Mouse (Mus musculus): ENCODE results near the gene Mttp. TPM values are rescaled to one million over a fixed set of nuclear protein-coding genes. Genes with fewer than 3 reads are reported as not detected.

Mttp gene
- polyA plus RNA-seq, 1 experiment from 2014 or later = 45.0 TPM

- H3K27me3 ChIP-seq (replicated peaks; ENCODE audit: control insufficient read depth, insufficient read depth, low read length) = no peaks in the 10 kb centered on the region
- H3K9me3 ChIP-seq (ENCODE audit: control insufficient read depth, low read length) = no peaks in the 10 kb centered on the region
- H3K4me1 ChIP-seq (replicated peaks; ENCODE audit: control insufficient read depth, insufficient read depth, low read length) = no peaks in the 10 kb centered on the region
- no peak overlapping the region for H3K4me3 ChIP-seq (ENCODE audit: low read depth, low read length)
- WGBS = 84% methylated on average over 7 of the region's 7 CpGs
- no peak overlapping the region for H3K27ac ChIP-seq (ENCODE audit: low read depth, low read length)
- H3K4me2 ChIP-seq = no peak overlapping the region
- no peaks in the 10 kb centered on the region for H3K36me3 ChIP-seq (ENCODE audit: control insufficient read depth, insufficient read depth, low read length)
- no peak for DNase-seq (ENCODE audit: low spot score)
- H3K9ac ChIP-seq (ENCODE audit: low read depth, low read length) = no peak overlapping the region
- no peak for ATAC-seq (replicated peaks; ENCODE audit: low FRiP score)
Observed at GRCm38 (mm10) chr3:138043316-138043715, 101.5 kb downstream of the Mttp start.

- WGBS = 66% methylated on average over 3 of the region's 3 CpGs
- Histone ChIP-seq H3K4me3 (ENCODE audit: low read depth, low read length) (no peak overlapping the region), H3K27me3 (replicated peaks; ENCODE audit: control insufficient read depth, insufficient read depth, low read length) (no peaks in the 10 kb centered on the region), H3K9ac (ENCODE audit: low read depth, low read length) (no peak overlapping the region), H3K36me3 (ENCODE audit: control insufficient read depth, insufficient read depth, low read length) (no peaks in the 10 kb centered on the region), H3K4me2 (no peak overlapping the region), H3K4me1 (replicated peaks; ENCODE audit: control insufficient read depth, insufficient read depth, low read length) (no peaks in the 10 kb centered on the region), H3K27ac (ENCODE audit: low read depth, low read length) (no peak overlapping the region), H3K9me3 (ENCODE audit: control insufficient read depth, low read length) (no peaks in the 10 kb centered on the region)
- DNase-seq (ENCODE audit: low spot score) = no peak
- ATAC-seq (replicated peaks; ENCODE audit: low FRiP score) = no peak
Observed at GRCm38 (mm10) chr3:138041591-138042301, 103.0 kb downstream of the Mttp start.

GRCm38 (mm10) chr3:138040938-138041337 lies 103.8 kb downstream of the Mttp start:
- Histone ChIP-seq H3K27me3 (replicated peaks; ENCODE audit: control insufficient read depth, insufficient read depth, low read length) (no peaks in the 10 kb centered on the region), H3K9ac (ENCODE audit: low read depth, low read length) (no peak overlapping the region), H3K4me2 (no peak overlapping the region), H3K9me3 (ENCODE audit: control insufficient read depth, low read length) (no peaks in the 10 kb centered on the region), H3K4me1 (replicated peaks; ENCODE audit: control insufficient read depth, insufficient read depth, low read length) (no peaks in the 10 kb centered on the region), H3K4me3 (ENCODE audit: low read depth, low read length) (no peak overlapping the region), H3K36me3 (ENCODE audit: control insufficient read depth, insufficient read depth, low read length) (no peaks in the 10 kb centered on the region), H3K27ac (ENCODE audit: low read depth, low read length) (no peak overlapping the region)
- DNase-seq (ENCODE audit: low spot score) (no peak), ATAC-seq (replicated peaks; ENCODE audit: low FRiP score) (no peak)
- 66% methylated on average over 2 of the region's 2 CpGs for WGBS

Other genes starting within 250 kb of the Mttp start
- gene Lamtor3, start 226.5 kb downstream of the Mttp start, polyA plus RNA-seq (2014; fragmentation: Nextera tagmentation; extraction: Ambion mirVana) = 100 and 105 TPM in 2 replicates
- gene Dapp1, start 163.4 kb downstream of the Mttp start, polyA plus RNA-seq (2014; fragmentation: Nextera tagmentation; extraction: Ambion mirVana) = 35.5 and 36.2 TPM in 2 replicates
- gene 1110002E22Rik, start 79.9 kb downstream of the Mttp start, polyA plus RNA-seq (2014; fragmentation: Nextera tagmentation; extraction: Ambion mirVana) = 0.05 and 0.09 TPM in 2 replicates
- not detected in 2 replicates for gene Gm5105, start 77.6 kb downstream of the Mttp start, polyA plus RNA-seq (2014; fragmentation: Nextera tagmentation; extraction: Ambion mirVana)
- gene Trmt10a, start 1.5 kb downstream of the Mttp start, polyA plus RNA-seq (2014; fragmentation: Nextera tagmentation; extraction: Ambion mirVana) = 13.1 and 13.5 TPM in 2 replicates
- not detected in 2 replicates for gene 4930579F01Rik, start 48.9 kb upstream of the Mttp start, polyA plus RNA-seq (2014; fragmentation: Nextera tagmentation; extraction: Ambion mirVana)
- 0.12 and 0.13 TPM in 2 replicates for gene Adh7, start 72.8 kb upstream of the Mttp start, polyA plus RNA-seq (2014; fragmentation: Nextera tagmentation; extraction: Ambion mirVana)
- gene Adh1, start 116.0 kb upstream of the Mttp start, polyA plus RNA-seq (2014; fragmentation: Nextera tagmentation; extraction: Ambion mirVana) = 0.83 and 1.4 TPM in 2 replicates
- gene Adh6a, start 168.3 kb upstream of the Mttp start, polyA plus RNA-seq (2014; fragmentation: Nextera tagmentation; extraction: Ambion mirVana) = not detected in 2 replicates
- 0.89 and 0.90 TPM in 2 replicates for gene Adh6b, start 196.8 kb upstream of the Mttp start, polyA plus RNA-seq (2014; fragmentation: Nextera tagmentation; extraction: Ambion mirVana)

All from liver, embryonic 11.5 days (tissue).